Mouse (Mus musculus): ENCODE data around the gene Dbf4. TPM values are rescaled to one million over a fixed set of nuclear protein-coding genes. Genes with fewer than 3 reads are reported as not detected.

The Dbf4 gene
- total RNA-seq, 2 experiments from 2014 or later: 1.2 TPM

- no peak for DNase-seq
These were observed 55.5 kb downstream of the Dbf4 start for GRCm38 (mm10) chr5:8366771-8367613.

- no peak for DNase-seq
These were observed 60.2 kb downstream of the Dbf4 start for GRCm38 (mm10) chr5:8362361-8362760.

GRCm38 (mm10) chr5:8357677-8358076 is 64.8 kb downstream of the Dbf4 start:
- DNase-seq: no peak

GRCm38 (mm10) chr5:8356885-8357651 is 65.4 kb downstream of the Dbf4 start:
- DNase-seq: peak; percentile 37 to 63

GRCm38 (mm10) chr5:8356326-8356725 is 66.2 kb downstream of the Dbf4 start:
- DNase-seq: peak in 1 of 2 experiments; percentile 11

- no peak for DNase-seq
These were observed 73.0 kb downstream of the Dbf4 start for GRCm38 (mm10) chr5:8349557-8349956.

Other genes with a start within 250 kb of the Dbf4 start
- 1 to 10 TPM; 5.1 to 5.7 TPM for gene Adam22, start 54.6 kb downstream of the Dbf4 start, total RNA-seq (2021)
- gene Slc25a40, start 134 bp upstream of the Dbf4 start, total RNA-seq (2021): 1 to 10 TPM; 7.9 to 8.6 TPM
- under 1 TPM; 0.20 to 0.46 TPM for gene Rundc3b, start 200.2 kb upstream of the Dbf4 start, total RNA-seq (2021)
- 1 to 10 TPM; 7.2 to 7.4 TPM for gene Abcb1a, start 237.4 kb upstream of the Dbf4 start, total RNA-seq (2021)

Measured in heart, adult 18-20 months (tissue).